Comparison of ENCODE assay signal across 9 mouse cellular contexts in the genomic region with DNA sequence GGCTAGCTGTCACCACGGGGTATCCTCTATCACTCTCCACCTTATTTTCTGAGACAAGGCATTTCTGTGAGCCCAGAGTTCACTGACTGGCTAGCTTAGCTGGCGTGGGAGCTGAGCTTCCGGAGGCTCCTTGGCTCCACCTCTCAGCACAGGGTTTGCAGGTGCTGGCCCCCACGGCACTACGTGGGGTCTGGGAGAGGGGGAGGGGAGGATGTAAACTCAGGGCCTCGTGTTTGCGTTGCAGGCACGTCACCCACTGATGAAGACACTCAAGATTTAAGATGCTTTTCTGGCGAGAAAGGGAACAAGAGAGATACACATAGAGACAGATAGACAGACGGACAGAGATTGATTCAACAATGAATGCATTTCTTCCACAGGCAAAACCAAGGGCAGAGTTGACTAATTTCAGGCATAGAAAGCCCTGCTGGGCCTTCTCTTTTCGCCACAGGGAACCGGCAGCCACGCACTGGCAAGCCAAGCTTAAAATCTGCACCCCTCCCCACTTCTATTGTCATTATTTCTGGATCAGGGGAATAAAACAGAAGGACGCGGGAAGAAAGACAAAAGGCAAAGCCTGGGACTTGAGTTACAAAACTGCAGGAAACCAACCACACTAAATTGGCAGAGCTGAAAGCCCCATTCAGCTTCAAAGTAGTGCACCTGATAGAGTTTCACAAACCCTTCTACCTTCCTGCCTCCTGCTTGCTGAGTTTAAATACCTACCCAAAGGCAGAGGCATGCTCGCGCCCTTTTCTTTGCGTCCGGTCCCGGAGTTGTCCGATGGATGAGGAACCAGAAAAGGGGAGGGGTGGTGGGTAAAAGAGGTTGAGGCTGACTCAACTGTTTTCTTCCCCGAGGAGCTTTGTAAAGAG. TPM values are rescaled to one million over a fixed set of nuclear protein-coding genes. Genes with fewer than 3 reads are reported as not detected.
DNase-seq lines count a peak whose midpoint lies in the region; ATAC-seq lines count a peak whose summit lies in the region.
"Had no signal": no experiment of that assay in that cellular context is flagged by ENCODE, and none has a peak within 500 bp of the region (broad histone marks: within the 10 kb centered on the region; RNA-seq: fewer than 3 reads in every experiment).

No protein-coding gene starts in this region.

- H3K4me2 ChIP-seq in forebrain, embryonic 11.5 days (ENCODE audit: low read depth, low read length, severe bottlenecking), result peak overlapping the region; percentile 45
- H3K4me2 ChIP-seq in midbrain, embryonic 11.5 days, result peak overlapping the region; percentile 42

- H3K9ac ChIP-seq in forebrain, embryonic 11.5 days (ENCODE audit: low read length), result peak overlapping the region; percentile 7
- H3K9ac ChIP-seq in midbrain, embryonic 11.5 days (ENCODE audit: low read length), result peak overlapping the region; percentile 49

- no peaks in the 10 kb centered on the region for H3K27me3 ChIP-seq in forebrain, embryonic 11.5 days (ENCODE audit: control insufficient read depth, insufficient read depth, low read length)
- no peaks in the 10 kb centered on the region for H3K27me3 ChIP-seq in midbrain, embryonic 11.5 days (ENCODE audit: control insufficient read depth, insufficient read depth, low read length)

- 0 out of 2 replicates have a peak, but pooled peaks cover 2% of the 10 kb centered on the region for H3K4me1 ChIP-seq in forebrain, embryonic 11.5 days (replicated peaks; ENCODE audit: control insufficient read depth, insufficient read depth, low read length)
- peaks cover 13% of the 10 kb centered on the region for H3K4me1 ChIP-seq in midbrain, embryonic 11.5 days (ENCODE audit: control insufficient read depth, insufficient read depth, low read length)

- H3K4me3 ChIP-seq in forebrain, embryonic 11.5 days (ENCODE audit: low read depth, low read length), result peak overlapping the region; percentile 14
- H3K4me3 ChIP-seq in midbrain, embryonic 11.5 days (ENCODE audit: low read depth, low read length), result peak overlapping the region; percentile 8; the same call in 1 of the 2 replicates
- H3K4me3 ChIP-seq: myocyte had no signal

- H3K36me3 ChIP-seq in forebrain, embryonic 11.5 days (ENCODE audit: control insufficient read depth, insufficient read depth, low read length), result no peaks in the 10 kb centered on the region
- H3K36me3 ChIP-seq in midbrain, embryonic 11.5 days (ENCODE audit: control insufficient read depth, insufficient read depth, low read length), result no peaks in the 10 kb centered on the region

- peak; percentile 68; the same call in 1 of the 2 replicates for ATAC-seq in cerebellum, adult (ENCODE audit: insufficient number of reproducible peaks, low FRiP score, low TSS enrichment)
- peak; percentile 78 for ATAC-seq in forebrain, embryonic 11.5 days (replicated peaks; ENCODE audit: low FRiP score)
- ATAC-seq in midbrain, embryonic 11.5 days (ENCODE audit: low FRiP score), result peak; percentile 67
- no peak for ATAC-seq in erythroblast, adult 5-6 weeks (replicated peaks; ENCODE audit: low FRiP score, poor library complexity, severe bottlenecking)
- ATAC-seq in megakaryocyte, adult 5-6 weeks (ENCODE audit: poor library complexity, severe bottlenecking), result no peak

- H3K27ac ChIP-seq in forebrain, embryonic 11.5 days (ENCODE audit: low read depth, low read length), result peak overlapping the region; percentile 55
- H3K27ac ChIP-seq in midbrain, embryonic 11.5 days (ENCODE audit: low read depth, low read length), result no peak overlapping the region; the same call in 1 of the 2 replicates

- no peaks in the 10 kb centered on the region for H3K9me3 ChIP-seq in forebrain, embryonic 11.5 days (ENCODE audit: control insufficient read depth, low read length)
- H3K9me3 ChIP-seq in midbrain, embryonic 11.5 days (ENCODE audit: control insufficient read depth, low read length), result no peaks in the 10 kb centered on the region

- WGBS in forebrain, embryonic 11.5 days, result under 1% methylated on average over 22 of the region's 22 CpGs
- 1% methylated on average over 22 of the region's 22 CpGs for WGBS in midbrain, embryonic 11.5 days

- DNase-seq in cerebellum, postnatal 36 days, result no peak
- DNase-seq in B cell, adult 2 months, result peak; percentile 16 to 18
- peak; percentile 75 for DNase-seq in forebrain, embryonic 11.5 days (ENCODE audit: low spot score)
- DNase-seq in midbrain, embryonic 11.5 days (ENCODE audit: low spot score, missing footprints), result peak; percentile 92
- DNase-seq in right cerebral cortex, postnatal 25 days, result no peak

RNA-seq across cellular contexts. Expression of gene Atad1, which starts 12.9 kb away (rescaled TPM):
- polyA plus RNA-seq in forebrain, embryonic 11.5 days (2014; fragmentation: Nextera tagmentation; extraction: Ambion mirVana), result 94.7 and 98.4 TPM in 2 replicates
- 110 and 114 TPM in 2 replicates for polyA plus RNA-seq in midbrain, embryonic 11.5 days (2014; fragmentation: Nextera tagmentation; extraction: Ambion mirVana)
- total RNA-seq in erythroblast, adult 5-6 weeks (2015; ENCODE audit: low replicate concordance), result 16.3 and 25.7 TPM in 2 replicates
- 11.6 and 19.2 TPM in 2 replicates for total RNA-seq in erythroblast, adult 5-6 weeks (2017; ENCODE audit: low replicate concordance)
- total RNA-seq in megakaryocyte, adult 5-6 weeks (2015), result 58.6 and 66.9 TPM in 2 replicates
- 45.1 and 49.3 TPM in 2 replicates for total RNA-seq in megakaryocyte, adult 5-6 weeks (2017)

RNA-seq across cellular contexts. Expression of gene Pten, which starts 30.6 kb away (rescaled TPM):
- 10.1 and 11.0 TPM in 2 replicates for polyA plus RNA-seq in forebrain, embryonic 11.5 days (2014; fragmentation: Nextera tagmentation; extraction: Ambion mirVana)
- polyA plus RNA-seq in midbrain, embryonic 11.5 days (2014; fragmentation: Nextera tagmentation; extraction: Ambion mirVana), result 9.1 and 9.4 TPM in 2 replicates
- total RNA-seq in erythroblast, adult 5-6 weeks (2015; ENCODE audit: low replicate concordance), result 24.7 and 26.5 TPM in 2 replicates
- 21.7 and 29.8 TPM in 2 replicates for total RNA-seq in erythroblast, adult 5-6 weeks (2017; ENCODE audit: low replicate concordance)
- 110 and 114 TPM in 2 replicates for total RNA-seq in megakaryocyte, adult 5-6 weeks (2015)
- 110 and 133 TPM in 2 replicates for total RNA-seq in megakaryocyte, adult 5-6 weeks (2017)

Comparison
In these comparisons a context has a peak if more than half of its experiments do, and no peak if none do; other contexts are left out.
1. ATAC-seq: peak in cerebellum, adult (single experiment), forebrain, embryonic 11.5 days (single experiment) and midbrain, embryonic 11.5 days (single experiment); none in erythroblast, adult 5-6 weeks (single experiment) and megakaryocyte, adult 5-6 weeks (single experiment).
2. DNase-seq: peak in B cell, adult 2 months (2 of 2), forebrain, embryonic 11.5 days (single experiment) and midbrain, embryonic 11.5 days (single experiment); none in cerebellum, postnatal 36 days (0 of 2) and right cerebral cortex, postnatal 25 days (single experiment).